Mouse (Mus musculus): ENCODE measurements around the gene Hbq1b. TPM values are rescaled to one million over a fixed set of nuclear protein-coding genes. Genes with fewer than 3 reads are reported as not detected.
"Not testable (repeated sequence)": the region's sequence is repeated elsewhere in the genome, so short reads cannot be mapped to it uniquely, and the experiment has no call there.

The Hbq1b gene
- polyA plus RNA-seq, 1 experiment from 2014 or later = 15.7 TPM

DNA sequence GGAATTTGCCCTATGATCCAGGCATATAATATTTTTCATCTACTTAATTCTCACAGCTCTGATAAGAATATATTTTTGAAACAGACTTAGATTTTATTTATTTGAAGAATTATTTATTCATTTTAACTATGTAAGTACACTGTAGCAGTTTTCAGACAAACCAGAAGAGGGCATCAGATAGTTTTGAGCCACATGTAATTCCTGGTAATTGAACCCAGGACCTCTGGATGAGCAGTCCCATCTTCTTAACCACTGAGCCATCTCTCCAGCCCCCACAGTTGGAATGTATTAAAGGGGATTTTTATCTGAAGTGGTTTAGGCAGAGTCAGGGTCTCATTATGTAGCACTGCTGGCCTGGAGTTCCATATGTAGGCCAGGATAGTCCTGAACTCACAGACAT lies 878 bp upstream of the Hbq1b start:
- peaks cover 25% of the 10 kb centered on the region for H3K27me3 ChIP-seq (replicated peaks)
- not testable (repeated sequence) for H3K4me1 ChIP-seq (replicated peaks)

DNA sequence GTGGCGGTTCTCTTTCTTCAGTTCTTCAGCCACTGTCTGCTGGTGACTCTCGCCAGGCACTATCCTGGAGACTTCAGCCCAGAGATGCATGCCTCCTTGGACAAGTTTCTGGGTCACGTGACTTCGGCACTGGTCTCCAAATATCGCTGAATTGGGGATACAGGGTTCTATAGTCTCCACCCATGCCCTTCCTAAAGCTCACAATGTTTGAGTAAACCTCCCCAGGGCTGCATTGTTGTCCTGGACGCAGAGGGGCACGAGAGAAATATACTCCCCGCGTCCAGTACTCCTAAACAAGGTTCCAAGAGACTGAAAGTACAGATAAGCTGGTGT lies 694 bp downstream of the Hbq1b start:
- no peaks in the 10 kb centered on the region for H3K4me1 ChIP-seq (replicated peaks)
- peaks cover 15% of the 10 kb centered on the region for H3K27me3 ChIP-seq (replicated peaks)
- H3K36me3 ChIP-seq = no peaks in the 10 kb centered on the region
- peak overlapping the region; percentile 39; the same call in 1 of the 2 replicates for H3K27ac ChIP-seq (ENCODE audit: poor library complexity, severe bottlenecking)
- ATAC-seq (ENCODE audit: insufficient number of reproducible peaks, low FRiP score) = no peak
- no peak overlapping the region for H3K9ac ChIP-seq
- H3K4me2 ChIP-seq = no peak overlapping the region
- WGBS = 63% methylated on average over 9 of the region's 9 CpGs
- H3K9me3 ChIP-seq (replicated peaks) = no peaks in the 10 kb centered on the region
- H3K4me3 ChIP-seq = peak overlapping the region; percentile 20

More for the DNA sequence above, 878 bp upstream of the Hbq1b start:
- H3K4me2 ChIP-seq; H3K9me3 ChIP-seq (replicated peaks); H3K4me3 ChIP-seq; H3K36me3 ChIP-seq; ATAC-seq (ENCODE audit: insufficient number of reproducible peaks, low FRiP score); H3K9ac ChIP-seq; H3K27ac ChIP-seq (ENCODE audit: poor library complexity, severe bottlenecking): not testable (repeated sequence)

DNA sequence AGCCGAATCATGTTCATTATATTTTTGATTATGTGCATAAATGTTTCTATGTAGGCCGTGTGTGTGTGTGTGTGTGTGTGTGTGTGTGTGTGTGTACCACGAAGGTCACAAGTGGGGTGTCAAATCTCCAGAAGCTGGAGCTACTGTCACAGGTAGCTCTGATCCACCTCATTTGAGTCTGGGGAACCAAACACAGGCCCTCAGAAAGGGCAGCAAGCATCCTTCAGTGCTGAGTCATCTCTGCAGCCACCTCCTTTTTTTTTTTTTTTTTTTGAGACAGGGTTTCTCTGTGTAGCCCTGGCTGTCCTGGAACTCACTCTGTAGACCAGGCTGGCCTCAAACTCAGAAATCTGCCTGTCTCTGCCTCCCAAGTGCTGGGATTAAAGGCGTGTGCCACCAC lies 6.1 kb downstream of the Hbq1b start:
- WGBS = 87% methylated on average over 4 of the region's 4 CpGs
- H3K36me3 ChIP-seq; H3K4me2 ChIP-seq; H3K9me3 ChIP-seq (replicated peaks); H3K4me1 ChIP-seq (replicated peaks); H3K27me3 ChIP-seq (replicated peaks); H3K4me3 ChIP-seq: not testable (repeated sequence)
- 0 out of 2 replicates have a peak, but pooled peaks have one; percentile 26 for ATAC-seq (ENCODE audit: insufficient number of reproducible peaks, low FRiP score)
- Histone ChIP-seq H3K27ac (ENCODE audit: poor library complexity, severe bottlenecking) (0 out of 2 replicates have a peak overlapping the region, but pooled peaks have one; percentile 6), H3K9ac (0 out of 2 replicates have a peak overlapping the region, but pooled peaks have one; percentile 24)

DNA sequence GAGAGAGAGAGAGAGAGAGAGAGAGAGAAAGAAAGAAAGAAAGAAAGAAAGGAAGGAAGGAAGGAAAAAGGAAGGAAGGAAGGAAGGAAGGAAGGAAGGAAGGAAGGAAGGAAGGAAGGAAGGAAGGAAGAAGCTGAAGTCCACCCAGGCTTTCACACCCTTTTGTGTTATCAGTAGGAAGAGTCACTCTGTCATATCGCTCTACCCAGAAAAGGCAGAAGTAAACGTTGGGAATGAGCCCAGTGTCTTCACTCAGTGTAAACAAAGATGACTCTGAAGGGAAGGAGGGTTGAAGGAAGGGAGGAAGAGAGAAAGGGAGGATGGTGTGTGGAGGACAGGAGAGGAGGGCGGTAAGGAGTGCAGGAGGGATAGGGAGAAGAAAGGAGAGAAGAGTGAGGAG lies 6.7 kb downstream of the Hbq1b start:
- H3K27ac ChIP-seq (ENCODE audit: poor library complexity, severe bottlenecking) = peak overlapping the region; percentile 27; the same call in 1 of the 2 replicates
- not testable (repeated sequence) for H3K9me3 ChIP-seq (replicated peaks); H3K9ac ChIP-seq; H3K27me3 ChIP-seq (replicated peaks); H3K36me3 ChIP-seq; H3K4me1 ChIP-seq (replicated peaks); H3K4me3 ChIP-seq
- WGBS = 46% methylated on average over 3 of the region's 3 CpGs
- ATAC-seq (ENCODE audit: insufficient number of reproducible peaks, low FRiP score) = peak; percentile 13; the same call in 1 of the 2 replicates
- H3K4me2 ChIP-seq = 0 out of 2 replicates have a peak overlapping the region, but pooled peaks have one; percentile 0

DNA sequence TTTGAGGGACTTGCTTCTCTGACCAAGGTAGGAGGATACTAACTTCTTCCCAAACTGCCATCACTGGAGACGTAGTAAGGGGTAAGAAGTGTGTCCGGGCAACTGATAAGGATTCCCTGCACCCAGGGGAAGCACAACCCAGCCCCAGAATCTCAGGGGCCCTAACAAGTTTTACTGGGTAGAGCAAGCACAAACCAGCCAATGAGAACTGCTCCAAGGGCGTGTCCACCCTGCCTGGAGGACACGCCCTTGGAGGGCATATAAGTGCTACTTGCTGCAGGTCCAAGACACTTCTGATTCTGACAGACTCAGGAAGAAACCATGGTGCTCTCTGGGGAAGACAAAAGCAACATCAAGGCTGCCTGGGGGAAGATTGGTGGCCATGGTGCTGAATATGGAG lies 9.4 kb downstream of the Hbq1b start, which contains the start of gene Hba-a2:
Hba-a2 (plus strand) TSS at position 287 of the 400 bp plus-strand sequence.
- not testable (repeated sequence) for H3K4me3 ChIP-seq
- WGBS = no CpG with 5 or more reads among the region's 4 CpGs

DNA sequence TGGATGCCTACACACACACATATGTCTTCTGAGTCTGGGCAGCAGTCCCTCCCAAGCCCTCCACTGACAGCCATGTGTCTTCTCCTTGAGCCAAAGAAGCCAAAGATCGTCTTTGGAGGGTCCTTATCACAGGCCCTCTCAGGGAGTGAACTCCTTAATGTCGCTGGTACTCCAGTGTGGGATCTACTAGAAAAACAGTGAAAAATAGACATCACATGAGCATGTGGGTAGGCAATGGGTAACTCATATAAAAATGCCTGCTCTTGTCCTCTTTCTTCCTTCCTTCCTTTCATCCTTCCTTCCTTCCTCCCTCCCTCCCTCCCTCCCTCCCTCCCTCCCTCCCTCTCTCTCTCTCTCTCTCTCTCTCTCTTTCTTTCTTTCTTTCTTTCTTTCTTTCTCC lies 10.7 kb downstream of the Hbq1b start:
- H3K4me1 ChIP-seq (replicated peaks); H3K9me3 ChIP-seq (replicated peaks); H3K9ac ChIP-seq; H3K4me3 ChIP-seq; H3K4me2 ChIP-seq; H3K27ac ChIP-seq (ENCODE audit: poor library complexity, severe bottlenecking); H3K36me3 ChIP-seq; ATAC-seq (ENCODE audit: insufficient number of reproducible peaks, low FRiP score): not testable (repeated sequence)
- WGBS = 18% methylated on average over 2 of the region's 2 CpGs
- peaks cover 22% of the 10 kb centered on the region for H3K27me3 ChIP-seq (replicated peaks)

More for the DNA sequence above, 9.4 kb downstream of the Hbq1b start, which contains the start of gene Hba-a2:
- H3K9ac ChIP-seq; H3K27ac ChIP-seq (ENCODE audit: poor library complexity, severe bottlenecking); H3K27me3 ChIP-seq (replicated peaks); H3K36me3 ChIP-seq; H3K9me3 ChIP-seq (replicated peaks); H3K4me1 ChIP-seq (replicated peaks): not testable (repeated sequence)
- H3K4me2 ChIP-seq = 0 out of 2 replicates have a peak within 1 kb of the TSS, but pooled peaks have one; percentile 13
- ATAC-seq (ENCODE audit: insufficient number of reproducible peaks, low FRiP score) = peak; percentile 89

DNA sequence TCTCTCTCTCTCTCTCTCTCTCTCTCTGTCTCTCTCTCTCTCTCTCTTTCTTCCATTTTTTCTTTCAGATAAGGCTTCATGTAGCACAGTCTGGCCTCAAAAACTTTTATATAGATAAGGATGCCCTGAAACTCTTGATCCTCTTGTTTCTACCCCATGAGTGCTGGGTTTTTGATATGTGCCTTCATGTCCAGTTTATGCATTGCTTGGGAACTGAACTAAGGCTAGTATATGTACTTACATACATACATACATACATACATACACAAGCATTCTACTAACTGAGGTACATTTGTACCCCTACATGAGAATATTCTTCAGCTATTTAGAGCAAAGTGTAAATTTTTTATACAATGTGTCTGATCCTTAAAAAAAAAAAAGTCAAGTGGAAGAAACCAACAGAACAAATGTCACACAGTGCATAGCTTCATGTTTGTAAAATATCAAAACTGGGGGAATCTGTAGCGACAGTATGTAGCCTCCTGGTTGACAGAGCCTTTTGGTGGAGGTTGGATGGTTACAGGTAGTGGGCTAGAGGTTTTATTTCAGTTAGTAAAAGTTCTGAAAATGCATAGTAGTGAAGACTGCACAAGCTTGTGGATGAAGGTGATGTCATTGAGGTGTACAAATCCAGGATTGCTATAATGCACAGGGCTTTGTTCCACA lies 11.2 kb downstream of the Hbq1b start:
- peaks cover 25% of the 10 kb centered on the region for H3K27me3 ChIP-seq (replicated peaks)
- no peak for ATAC-seq (ENCODE audit: insufficient number of reproducible peaks, low FRiP score)
- H3K4me3 ChIP-seq = no peak overlapping the region
- H3K9me3 ChIP-seq (replicated peaks) = no peaks in the 10 kb centered on the region
- H3K9ac ChIP-seq = no peak overlapping the region
- H3K36me3 ChIP-seq = no peaks in the 10 kb centered on the region
- H3K4me2 ChIP-seq = no peak overlapping the region
- no peaks in the 10 kb centered on the region for H3K4me1 ChIP-seq (replicated peaks)
- no peak overlapping the region for H3K27ac ChIP-seq (ENCODE audit: poor library complexity, severe bottlenecking)
- 78% methylated on average over 1 of the region's 1 CpGs for WGBS

DNA sequence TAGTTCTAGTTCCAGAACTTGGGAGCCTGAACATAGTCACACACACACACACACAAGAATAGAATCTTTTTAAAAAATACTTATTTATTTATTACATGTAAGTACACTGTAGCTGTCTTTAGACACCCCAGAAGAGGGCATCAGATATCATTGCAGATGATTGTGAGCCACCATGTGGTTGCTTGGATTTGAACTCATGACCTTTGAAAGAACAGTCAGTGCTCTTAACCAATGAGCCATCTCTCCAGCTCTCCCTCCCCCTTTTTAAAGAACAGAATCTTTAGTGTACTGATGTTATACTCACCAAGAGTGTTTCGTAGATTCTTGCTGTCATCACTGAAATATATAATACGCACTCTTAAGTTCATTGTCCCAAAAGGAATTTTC lies 11.8 kb downstream of the Hbq1b start:
- Histone ChIP-seq H3K4me1 (replicated peaks) (no peaks in the 10 kb centered on the region), H3K27me3 (replicated peaks) (peaks cover 30% of the 10 kb centered on the region), H3K9me3 (replicated peaks) (no peaks in the 10 kb centered on the region), H3K36me3 (no peaks in the 10 kb centered on the region), H3K9ac (no peak overlapping the region), H3K4me2 (no peak overlapping the region), H3K4me3 (no peak overlapping the region), H3K27ac (ENCODE audit: poor library complexity, severe bottlenecking) (no peak overlapping the region)
- 91% methylated on average over 2 of the region's 2 CpGs for WGBS
- ATAC-seq (ENCODE audit: insufficient number of reproducible peaks, low FRiP score) = no peak

DNA sequence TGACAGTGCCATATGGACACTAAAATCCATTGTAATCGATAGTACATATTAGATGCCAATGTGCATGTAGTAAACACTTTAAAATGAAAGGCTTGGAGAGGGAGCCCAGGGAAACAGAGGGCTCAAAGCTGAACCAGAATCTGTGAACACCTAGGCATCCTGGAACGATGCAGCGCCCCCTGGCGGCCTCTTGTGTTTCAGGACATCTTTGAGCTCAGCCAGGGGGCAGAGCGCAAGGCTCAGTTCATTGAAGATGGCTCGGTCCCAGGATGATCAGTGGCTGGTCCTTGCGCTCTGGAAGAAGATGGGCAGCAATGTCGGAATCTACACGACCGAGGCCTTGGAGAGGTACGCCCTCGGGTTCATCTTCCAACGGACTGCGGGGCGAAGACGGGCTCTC lies 13.1 kb downstream of the Hbq1b start, which contains the start of gene Hbq1a:
Hbq1a (plus strand) TSS at position 205 of the 400 bp plus-strand sequence.
- H3K4me3 ChIP-seq = 0 out of 2 replicates have a peak within 1 kb of the TSS, but pooled peaks have one; percentile 17
- not testable (repeated sequence) for H3K4me1 ChIP-seq (replicated peaks); H3K9me3 ChIP-seq (replicated peaks); H3K9ac ChIP-seq; H3K27ac ChIP-seq (ENCODE audit: poor library complexity, severe bottlenecking); H3K36me3 ChIP-seq
- peaks cover 31% of the 10 kb centered on the region for H3K27me3 ChIP-seq (replicated peaks)
- WGBS = 5% methylated on average over 16 of the region's 16 CpGs
- peak within 1 kb of the TSS; percentile 62 for H3K4me2 ChIP-seq
- ATAC-seq (ENCODE audit: insufficient number of reproducible peaks, low FRiP score) = peak; percentile 41; the same call in 1 of the 2 replicates

DNA sequence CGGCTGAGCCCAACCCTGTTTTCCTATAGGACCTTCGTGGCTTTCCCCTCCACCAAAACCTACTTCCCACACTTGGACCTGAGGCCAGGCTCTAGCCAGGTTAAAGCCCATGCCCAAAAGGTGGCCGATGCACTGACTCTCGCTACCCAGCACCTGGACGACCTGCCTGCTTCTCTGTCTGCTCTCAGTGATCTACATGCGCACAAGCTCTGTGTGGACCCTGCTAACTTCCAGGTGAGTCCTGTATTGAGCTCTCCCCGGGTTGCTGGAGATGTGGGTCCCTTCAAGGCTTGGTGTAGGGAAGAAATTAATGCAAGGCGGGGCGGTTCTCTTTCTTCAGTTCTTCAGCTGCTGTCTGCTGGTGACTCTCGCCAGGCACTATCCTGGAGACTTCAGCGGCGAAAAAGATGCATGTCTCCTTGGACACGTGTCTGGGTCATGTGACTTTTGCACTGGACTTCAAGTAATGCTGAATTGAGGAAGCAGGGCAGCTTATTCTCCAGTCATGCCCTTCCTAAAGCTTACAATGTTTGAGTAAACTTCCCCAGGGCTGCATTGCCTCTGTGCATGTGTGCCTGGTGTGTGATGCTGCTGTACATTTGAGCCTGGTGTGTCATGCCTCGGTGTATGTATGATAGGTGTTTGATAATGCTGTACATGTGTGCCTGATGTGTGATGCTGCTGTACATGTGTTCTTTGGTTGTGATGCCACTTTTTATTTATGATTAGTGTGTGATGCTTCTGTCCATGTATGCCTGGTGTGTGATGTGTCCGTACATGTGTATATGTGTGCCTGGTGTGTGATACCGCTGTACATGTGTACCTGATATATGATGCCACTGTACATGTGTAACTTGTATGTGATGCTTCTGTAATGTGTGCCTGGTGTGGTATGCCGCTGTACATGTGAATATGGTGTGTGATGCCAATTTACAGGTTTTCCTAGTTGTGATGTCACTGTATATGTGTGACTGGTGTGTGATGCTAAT lies 13.8 kb downstream of the Hbq1b start:
- no peak overlapping the region for H3K27ac ChIP-seq (ENCODE audit: poor library complexity, severe bottlenecking)
- no peak for ATAC-seq (ENCODE audit: insufficient number of reproducible peaks, low FRiP score)
- H3K4me2 ChIP-seq = peak overlapping the region; percentile 62
- no peaks in the 10 kb centered on the region for H3K4me1 ChIP-seq (replicated peaks)
- H3K9ac ChIP-seq = no peak overlapping the region
- no peaks in the 10 kb centered on the region for H3K9me3 ChIP-seq (replicated peaks)
- no peaks in the 10 kb centered on the region for H3K36me3 ChIP-seq
- WGBS = 47% methylated on average over 16 of the region's 17 CpGs
- peaks cover 31% of the 10 kb centered on the region for H3K27me3 ChIP-seq (replicated peaks)
- H3K4me3 ChIP-seq = 0 out of 2 replicates have a peak overlapping the region, but pooled peaks have one; percentile 17

DNA sequence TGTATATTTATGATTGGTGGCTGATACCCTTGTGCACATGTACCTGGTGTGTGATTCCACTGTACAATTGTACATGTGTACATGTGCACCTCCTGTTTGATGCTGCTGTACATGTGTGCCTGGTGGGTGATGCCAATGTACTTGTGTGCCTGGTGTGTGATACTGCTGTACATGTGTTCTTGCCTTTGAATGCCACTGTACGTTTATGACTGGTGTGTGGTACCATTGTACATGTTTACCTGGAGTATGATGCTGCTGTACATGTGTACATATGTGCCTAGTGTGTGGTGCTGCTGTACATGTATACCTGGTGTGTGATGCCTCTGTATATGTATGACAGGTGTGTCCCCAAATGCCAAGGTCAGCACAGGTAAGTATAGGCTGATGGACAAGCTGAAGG lies 14.7 kb downstream of the Hbq1b start:
- H3K27ac ChIP-seq (ENCODE audit: poor library complexity, severe bottlenecking) = no peak overlapping the region
- no peak overlapping the region for H3K4me2 ChIP-seq
- no peak for ATAC-seq (ENCODE audit: insufficient number of reproducible peaks, low FRiP score)
- H3K4me1 ChIP-seq (replicated peaks) = no peaks in the 10 kb centered on the region
- WGBS = 69% methylated on average over 1 of the region's 1 CpGs
- H3K4me3 ChIP-seq = no peak overlapping the region
- no peaks in the 10 kb centered on the region for H3K36me3 ChIP-seq
- no peaks in the 10 kb centered on the region for H3K9me3 ChIP-seq (replicated peaks)
- H3K27me3 ChIP-seq (replicated peaks) = peaks cover 31% of the 10 kb centered on the region
- no peak overlapping the region for H3K9ac ChIP-seq
